Mouse (Mus musculus) bone marrow macrophage, adult 2 months (primary cell): Measurements from ENCODE around the gene Snrk. TPM values are rescaled to one million over a fixed set of nuclear protein-coding genes. Genes with fewer than 3 reads are reported as not detected.

Source experiments
- H3K27ac ChIP-seq: 2 replicates; pipeline ENCODE4 v1.5.1; 2012; ENCODE audit warnings: low read depth, low read length; ENCODE audit not compliant: insufficient read depth
- H3K4me1 ChIP-seq: 2 replicates; pipeline ENCODE4 v1.6.1; 2012; ENCODE audit warnings: low read length; ENCODE audit not compliant: control insufficient read depth, insufficient read depth
- H3K4me3 ChIP-seq: 2 replicates; pipeline ENCODE4 v1.5.1; 2012; ENCODE audit warnings: mild to moderate bottlenecking, low read length, moderate library complexity; ENCODE audit not compliant: insufficient read depth
- CTCF ChIP-seq: IDR thresholded peaks from 2 replicates; pipeline ENCODE4 v1.5.1; 2012; ENCODE audit warnings: low read depth, mild to moderate bottlenecking, low read length, moderate library complexity
- POLR2A ChIP-seq: IDR thresholded peaks from 2 replicates; pipeline ENCODE4 v1.6.1; 2012; ENCODE audit warnings: mild to moderate bottlenecking, low read depth, low read length, borderline replicate concordance
- polyA plus RNA-seq: library from polyadenylated mRNA; stranded (reverse); fragments of >200 nt; gene quantifications from 2 replicates; pipeline ENCODE4 v1.2.4, GENCODE M21; 2012; ENCODE audit not compliant: missing spikeins, insufficient read depth, insufficient read length

The Snrk gene
- polyA plus RNA-seq, 1 experiment: 26.1 TPM

GRCm38 (mm10) chr9:122085550-122086205, 31.4 kb upstream of the Snrk start:
- H3K27ac ChIP-seq: no peak overlapping the region
- no peak overlapping the region for H3K4me3 ChIP-seq
- no peak for TF ChIP-seq CTCF
- TF ChIP-seq POLR2A: no peak
- H3K4me1 ChIP-seq: peaks cover 12% of the 10 kb centered on the region; the same call in 1 of the 2 replicates

GRCm38 (mm10) chr9:122087086-122087485, 30.0 kb upstream of the Snrk start:
- H3K4me1 ChIP-seq: peaks cover 19% of the 10 kb centered on the region
- H3K4me3 ChIP-seq: no peak overlapping the region
- no peak overlapping the region for H3K27ac ChIP-seq
- TF ChIP-seq CTCF: no peak
- TF ChIP-seq POLR2A: no peak

- TF ChIP-seq POLR2A: no peak
- TF ChIP-seq CTCF: no peak
- H3K4me3 ChIP-seq: no peak overlapping the region
- H3K4me1 ChIP-seq: peaks cover 11% of the 10 kb centered on the region
- no peak overlapping the region for H3K27ac ChIP-seq
Measured at GRCm38 (mm10) chr9:122091171-122091570, 25.9 kb upstream of the Snrk start.

- Histone ChIP-seq H3K4me1 (peaks cover 7% of the 10 kb centered on the region), H3K4me3 (no peak overlapping the region), H3K27ac (no peak overlapping the region)
- TF ChIP-seq CTCF: no peak
- TF ChIP-seq POLR2A: no peak
Measured at GRCm38 (mm10) chr9:122091782-122092228, 25.3 kb upstream of the Snrk start.

GRCm38 (mm10) chr9:122094171-122094570, 22.9 kb upstream of the Snrk start:
- no peak overlapping the region for H3K4me3 ChIP-seq
- H3K27ac ChIP-seq: no peak overlapping the region
- H3K4me1 ChIP-seq: peaks cover 7% of the 10 kb centered on the region
- TF ChIP-seq CTCF (no peak), POLR2A (no peak)

- H3K27ac ChIP-seq: no peak overlapping the region
- no peak overlapping the region for H3K4me3 ChIP-seq
- no peak for TF ChIP-seq CTCF
- TF ChIP-seq POLR2A: no peak
- no peaks in the 10 kb centered on the region for H3K4me1 ChIP-seq
Measured at GRCm38 (mm10) chr9:122096822-122097511, 20.1 kb upstream of the Snrk start.

GRCm38 (mm10) chr9:122097535-122097934, 19.5 kb upstream of the Snrk start:
- Histone ChIP-seq H3K4me3 (no peak overlapping the region), H3K27ac (no peak overlapping the region), H3K4me1 (no peaks in the 10 kb centered on the region)
- TF ChIP-seq POLR2A: no peak
- no peak for TF ChIP-seq CTCF

GRCm38 (mm10) chr9:122100584-122101127, 16.4 kb upstream of the Snrk start:
- TF ChIP-seq POLR2A: no peak
- no peak for TF ChIP-seq CTCF
- Histone ChIP-seq H3K4me1 (no peaks in the 10 kb centered on the region), H3K4me3 (no peak overlapping the region), H3K27ac (no peak overlapping the region)

GRCm38 (mm10) chr9:122101196-122101595, 15.9 kb upstream of the Snrk start:
- TF ChIP-seq POLR2A (no peak), CTCF (no peak)
- H3K4me1 ChIP-seq: no peaks in the 10 kb centered on the region
- no peak overlapping the region for H3K4me3 ChIP-seq
- H3K27ac ChIP-seq: no peak overlapping the region

- Histone ChIP-seq H3K4me1 (peaks cover 10% of the 10 kb centered on the region), H3K27ac (no peak overlapping the region), H3K4me3 (no peak overlapping the region)
- no peak for TF ChIP-seq POLR2A
- TF ChIP-seq CTCF: no peak
Measured at GRCm38 (mm10) chr9:122103550-122104284, 13.3 kb upstream of the Snrk start.
